Mouse (Mus musculus) retina, adult 2 months (tissue): ENCODE data around the gene Eral1.

Experiments used
- DNase-seq: peaks from one replicate; pipeline ENCODE4 v3.0.0-alpha.2; 2012; ENCODE audit warnings: low read depth, low spot score

The Eral1 gene

DNA sequence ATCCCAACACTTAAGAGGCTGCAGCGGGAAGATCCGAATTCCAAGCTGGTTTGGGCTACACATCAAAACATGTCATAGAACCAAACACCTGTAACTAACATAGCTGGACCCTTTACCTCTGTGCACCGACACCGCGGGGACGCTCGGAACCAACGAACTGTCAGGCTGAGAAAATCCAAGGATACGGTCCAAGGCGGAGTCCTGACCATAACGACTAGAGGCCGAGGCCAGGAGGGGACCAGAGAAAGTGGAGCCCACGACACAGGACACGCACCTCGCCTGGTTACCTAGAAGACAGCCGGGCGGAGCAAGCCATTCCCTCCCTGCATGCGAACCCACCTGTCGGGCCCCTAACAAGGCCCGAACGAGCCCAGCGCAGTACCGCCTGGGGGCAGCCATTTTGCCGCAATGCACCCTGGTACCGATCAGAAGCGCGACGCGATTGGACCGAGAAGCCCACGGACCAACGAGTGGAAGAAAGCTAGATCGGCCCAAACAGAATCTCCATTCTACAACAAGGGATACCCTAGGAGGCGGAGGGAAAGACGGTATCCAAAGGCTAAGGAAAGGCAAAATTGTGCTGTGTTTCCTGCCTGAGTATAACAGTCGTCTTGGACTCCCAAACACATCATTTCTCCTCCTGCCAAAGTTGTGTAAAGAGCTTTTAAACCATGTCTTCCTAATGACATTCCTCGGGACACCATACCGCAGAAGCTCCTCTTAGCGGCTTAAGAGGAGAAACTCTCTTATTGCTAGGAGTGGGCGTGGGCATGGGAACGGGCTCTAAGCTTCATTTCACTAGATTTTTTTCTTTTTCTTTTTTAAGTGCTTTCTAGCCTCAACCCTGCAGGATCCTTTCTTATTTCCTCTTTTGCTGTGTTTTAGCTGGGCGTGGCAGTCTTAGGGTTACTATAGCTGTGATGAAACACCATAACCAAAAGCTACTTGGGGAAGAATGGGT is at the start of gene Eral1:
Gene Eral1, minus strand, starts transcription at position 423 of the 961 bp plus-strand sequence.
- peak; percentile 76 for DNase-seq

DNA sequence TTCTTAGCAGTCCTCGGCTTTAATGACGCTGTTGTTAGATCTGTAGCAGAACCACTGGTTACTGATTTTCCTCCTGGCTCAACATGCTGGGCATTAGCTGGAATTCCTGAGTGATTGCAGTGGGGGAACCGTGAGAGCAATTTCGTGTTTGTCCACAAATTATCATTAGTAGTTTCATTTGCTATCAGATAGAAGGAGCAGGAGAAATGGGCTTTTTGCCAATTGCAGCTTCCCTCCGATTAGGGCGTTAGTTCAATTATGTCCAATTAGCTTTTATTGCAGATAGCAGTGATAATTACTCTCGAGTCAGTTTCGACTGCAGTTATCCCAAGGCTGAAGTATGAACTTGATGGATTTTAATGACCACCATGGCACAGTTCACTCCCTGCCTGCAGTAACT is 49.3 kb upstream of the Eral1 start:
- DNase-seq: no peak

DNA sequence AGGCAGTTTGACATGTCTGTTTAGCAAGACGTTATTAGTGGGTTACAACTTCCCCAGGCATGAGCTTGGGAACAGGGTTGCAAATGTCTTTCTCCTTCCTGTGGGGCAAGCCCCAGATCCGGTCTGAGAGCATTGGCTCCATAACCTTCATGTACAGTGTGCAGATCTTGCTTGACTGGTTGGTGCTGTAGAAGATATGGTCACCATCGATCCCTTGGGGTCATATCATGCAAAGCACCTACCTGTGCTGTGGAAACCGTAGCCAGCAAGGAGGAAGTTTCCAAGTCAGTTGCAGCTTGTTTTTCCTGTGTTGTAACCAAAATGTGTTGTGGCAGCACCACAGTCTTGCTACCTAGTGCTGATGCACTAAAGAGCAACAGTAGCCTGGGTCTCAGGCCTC is 46.6 kb upstream of the Eral1 start:
- no peak for DNase-seq

DNA sequence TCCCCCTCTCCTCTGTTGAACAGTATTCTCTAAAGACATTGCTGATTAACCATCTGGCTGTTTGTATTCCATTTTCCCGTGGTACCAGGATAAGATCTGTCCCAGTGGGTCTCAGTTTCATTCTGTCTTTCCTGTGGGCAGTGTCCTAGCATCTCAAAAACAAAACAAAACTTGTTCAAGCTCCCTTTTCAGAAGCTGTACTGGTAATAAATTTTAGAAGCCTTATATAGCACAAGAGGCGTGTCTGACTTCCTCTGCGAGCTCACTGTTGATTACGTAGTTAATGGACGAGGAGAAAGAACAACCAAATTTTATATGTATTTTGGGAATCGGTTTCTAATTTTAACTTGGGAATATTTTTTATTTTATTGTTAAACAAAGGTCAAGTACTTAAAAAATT is 45.5 kb upstream of the Eral1 start:
- DNase-seq: no peak

DNA sequence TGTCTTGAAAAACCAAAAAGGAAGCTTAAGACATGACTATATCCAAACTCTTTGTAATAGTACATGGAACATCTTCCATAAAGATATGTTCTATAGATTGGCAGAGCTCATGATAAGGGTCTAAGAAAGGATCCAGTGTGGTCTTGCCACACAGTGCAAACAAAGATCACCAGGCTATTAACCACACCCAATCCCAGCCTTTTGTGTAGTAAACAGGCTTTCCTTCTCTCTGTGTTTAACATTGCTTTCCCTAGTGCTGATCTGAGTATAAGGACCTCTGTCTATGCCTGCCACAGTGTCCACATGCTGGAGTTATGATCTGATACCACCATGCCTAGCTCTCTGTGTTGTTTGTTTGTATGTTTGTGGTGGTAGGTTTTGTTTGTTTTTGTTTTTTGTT is 43.6 kb upstream of the Eral1 start:
- no peak for DNase-seq

DNA sequence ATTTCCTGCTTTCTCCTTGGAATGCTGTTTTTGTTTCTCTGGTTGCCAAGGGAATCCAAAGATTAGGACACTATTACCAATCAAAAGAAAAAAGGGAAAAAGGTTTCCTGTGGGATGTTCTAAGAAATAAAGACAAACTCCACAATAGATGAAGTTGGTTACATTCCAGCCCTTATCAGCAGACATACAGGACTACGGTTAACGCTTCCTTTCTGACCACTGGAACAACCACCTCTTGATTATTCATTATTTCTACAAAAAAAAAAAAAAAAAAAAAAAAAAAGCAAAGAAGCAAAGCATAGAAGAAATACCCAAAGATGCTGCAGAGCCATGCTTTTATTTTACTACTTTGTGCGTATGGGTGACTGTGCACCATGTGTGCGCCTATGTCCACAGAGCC is 42.6 kb upstream of the Eral1 start:
- DNase-seq: no peak

DNA sequence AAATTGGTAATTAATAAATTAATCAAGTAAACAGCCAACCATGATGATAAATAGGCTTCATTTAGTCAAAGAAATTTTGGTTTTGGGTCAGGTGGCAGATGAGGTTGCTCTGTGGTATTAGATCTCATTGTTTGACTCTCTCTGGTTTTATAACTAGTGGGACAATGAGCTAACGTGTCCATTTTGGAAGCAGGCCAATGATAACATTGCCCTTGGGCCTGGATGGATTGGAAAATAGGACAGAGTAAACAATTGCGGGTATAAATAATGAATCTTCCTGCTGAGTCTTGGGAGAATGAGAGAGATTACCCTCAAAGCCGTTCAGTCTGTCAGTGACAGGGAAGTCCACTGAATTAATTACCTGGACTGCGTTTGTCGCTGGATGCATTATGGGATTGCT is 41.0 kb upstream of the Eral1 start:
- no peak for DNase-seq

DNA sequence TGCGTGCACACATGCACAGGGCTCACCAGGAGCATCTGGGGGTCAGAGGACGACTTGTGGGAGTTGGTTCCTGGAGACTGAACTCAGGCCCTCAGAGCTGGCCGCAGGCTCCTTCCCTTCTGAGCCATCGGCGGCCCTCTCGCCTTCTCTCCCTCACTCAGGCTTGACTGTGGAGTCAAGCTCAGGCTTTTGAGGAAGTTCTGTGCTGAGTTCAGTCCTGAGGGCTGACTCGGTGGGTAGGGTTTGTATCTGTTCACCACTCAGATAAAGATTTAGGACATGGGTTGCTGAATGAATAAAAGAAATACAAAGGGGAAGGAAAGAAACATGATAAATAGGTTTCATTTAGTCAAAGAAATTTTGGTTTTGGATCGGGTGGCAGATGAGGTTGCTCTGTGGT is 39.7 kb upstream of the Eral1 start:
- no peak for DNase-seq

DNA sequence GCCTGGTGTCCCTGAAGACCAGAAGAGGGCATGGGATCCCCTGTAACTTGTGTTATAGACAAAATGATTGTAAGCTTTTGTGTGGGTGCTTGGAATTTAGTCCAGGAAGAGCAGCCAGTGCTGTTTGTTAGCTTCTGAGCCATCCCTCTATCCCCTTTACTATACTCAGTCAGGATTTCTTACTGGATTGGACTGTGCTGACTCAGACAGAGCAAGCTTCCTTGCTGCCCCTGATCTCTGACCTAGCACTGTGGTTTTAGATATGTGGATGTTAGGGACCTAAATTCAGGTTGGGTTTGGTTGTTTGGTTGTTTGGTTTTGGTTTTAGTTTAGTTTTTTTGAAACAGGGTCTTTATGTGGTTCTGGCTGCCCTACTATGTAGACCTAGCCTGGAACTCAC is 38.3 kb upstream of the Eral1 start:
- no peak for DNase-seq

DNA sequence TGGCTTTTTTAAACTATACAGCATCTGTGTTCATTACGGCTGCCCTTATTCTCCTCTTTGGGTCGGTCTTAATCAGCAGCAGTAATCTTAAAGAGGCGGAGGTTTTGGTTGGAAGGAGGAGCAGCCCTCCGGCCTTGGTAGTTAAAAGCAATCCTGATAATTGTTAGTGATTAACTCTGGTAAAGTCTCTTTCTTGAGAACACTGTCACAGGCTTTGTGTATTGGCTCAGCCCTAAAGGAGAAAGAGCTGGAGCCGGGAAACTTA is 35.9 kb upstream of the Eral1 start:
- no peak for DNase-seq

DNA sequence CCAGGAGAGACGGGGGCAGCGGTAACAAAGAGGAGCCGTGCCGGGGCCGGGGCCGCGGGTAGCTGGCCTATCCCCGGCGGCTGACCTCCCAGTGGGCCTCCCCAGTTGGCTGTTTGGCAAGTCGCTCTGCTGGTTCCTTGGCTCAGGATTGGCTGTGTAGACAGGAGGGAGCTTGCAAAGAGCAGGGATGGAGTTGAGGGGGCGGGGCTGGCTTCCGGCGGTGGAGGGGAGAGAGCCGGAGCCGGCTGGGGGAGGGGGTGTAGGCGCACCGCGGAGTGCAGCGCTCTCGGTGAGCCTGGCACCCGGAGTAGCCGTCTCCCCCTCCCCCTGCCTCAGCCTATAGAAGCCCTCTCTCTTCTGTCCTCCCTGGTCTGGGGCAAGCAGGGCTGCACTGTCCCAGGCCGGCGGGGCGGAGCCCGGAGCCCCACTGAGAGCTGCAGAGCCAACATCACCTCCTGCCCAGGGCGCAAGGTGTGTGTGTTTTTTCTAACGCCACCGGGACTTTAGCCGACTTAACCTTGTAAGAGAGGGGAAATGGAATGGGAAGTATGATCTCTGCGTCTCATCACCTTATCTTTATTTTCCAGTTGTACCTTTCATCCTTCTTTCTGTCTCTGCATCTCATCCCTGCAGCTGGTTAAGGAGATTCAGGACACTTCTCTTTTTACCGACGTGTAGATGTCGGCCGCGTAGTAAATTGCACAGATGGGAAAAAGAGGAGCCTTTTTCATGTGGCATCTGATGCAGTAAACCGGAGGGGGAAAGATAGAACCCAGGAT is 35.4 kb upstream of the Eral1 start:
- DNase-seq: peak; percentile 88

DNA sequence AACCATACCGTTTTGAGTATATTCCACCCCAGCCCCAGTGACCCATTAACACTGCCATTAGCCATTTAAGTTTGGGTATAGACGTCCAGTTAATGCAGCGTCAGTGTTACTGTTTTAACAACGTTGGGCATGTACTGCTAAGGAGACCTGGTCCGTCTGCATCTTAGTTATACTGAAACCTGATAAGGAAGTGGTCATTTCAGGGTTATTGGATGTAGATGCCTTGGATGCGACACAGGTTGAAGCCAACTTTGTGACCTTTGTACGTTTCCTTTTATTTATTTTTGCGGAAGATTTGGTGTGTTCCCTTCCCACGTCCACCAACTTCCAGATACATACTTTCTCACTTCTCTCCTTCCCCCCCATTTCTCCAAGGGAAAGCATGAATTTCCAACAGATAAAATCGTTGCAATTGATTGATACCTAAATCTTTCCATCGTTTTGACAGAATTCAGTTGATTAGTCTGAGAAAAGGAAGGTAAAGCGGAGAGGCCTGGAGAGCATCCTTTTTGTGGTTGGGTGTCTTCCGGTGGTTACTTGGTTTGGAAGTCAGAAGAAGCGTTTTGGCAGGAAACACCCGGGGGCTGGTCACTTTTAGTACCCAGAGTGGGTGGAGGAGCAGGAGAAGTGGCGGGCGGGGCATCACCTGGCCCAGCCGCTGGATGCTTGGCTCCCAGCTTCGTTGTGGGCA is 34.6 kb upstream of the Eral1 start:
- DNase-seq: no peak

DNA sequence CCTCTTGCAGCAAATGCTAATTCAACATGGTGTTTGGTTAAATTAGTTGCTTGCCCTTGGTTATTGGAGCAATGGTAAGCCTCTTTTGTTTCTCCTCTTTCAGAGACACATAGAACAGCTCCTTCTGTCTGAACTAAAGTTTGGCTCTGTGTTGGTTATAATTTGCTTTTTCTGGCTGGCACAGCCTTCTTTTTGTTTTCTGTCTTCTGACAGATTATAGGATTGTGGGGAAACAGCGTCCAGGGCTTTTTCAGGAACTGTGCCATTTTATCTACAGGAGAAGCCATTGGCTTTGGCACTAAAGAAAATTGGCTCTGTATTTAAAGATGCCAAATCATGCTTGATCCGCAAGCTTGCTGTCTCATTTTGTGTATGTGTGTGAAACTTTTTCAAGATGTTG is 33.4 kb upstream of the Eral1 start:
- no peak for DNase-seq

DNA sequence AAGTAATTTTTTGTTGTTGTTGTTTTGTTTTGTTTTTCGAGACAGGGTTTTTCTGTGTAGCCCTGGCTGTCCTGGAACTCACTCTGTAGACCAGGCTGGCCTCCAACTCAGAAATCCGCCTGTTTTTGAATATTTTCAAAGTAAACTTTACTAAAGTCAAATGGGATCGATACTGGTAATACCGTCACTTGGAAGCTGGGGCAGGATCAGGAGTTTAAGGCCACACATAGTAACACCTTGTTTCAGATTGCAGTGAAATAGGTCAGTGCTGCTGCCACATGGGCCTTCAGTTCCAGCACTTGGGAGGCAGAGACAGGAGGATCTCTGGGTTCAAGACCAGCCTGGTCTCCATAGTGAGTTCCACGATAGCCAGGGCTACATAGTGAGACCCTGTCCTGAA is 24.3 kb upstream of the Eral1 start:
- no peak for DNase-seq

DNA sequence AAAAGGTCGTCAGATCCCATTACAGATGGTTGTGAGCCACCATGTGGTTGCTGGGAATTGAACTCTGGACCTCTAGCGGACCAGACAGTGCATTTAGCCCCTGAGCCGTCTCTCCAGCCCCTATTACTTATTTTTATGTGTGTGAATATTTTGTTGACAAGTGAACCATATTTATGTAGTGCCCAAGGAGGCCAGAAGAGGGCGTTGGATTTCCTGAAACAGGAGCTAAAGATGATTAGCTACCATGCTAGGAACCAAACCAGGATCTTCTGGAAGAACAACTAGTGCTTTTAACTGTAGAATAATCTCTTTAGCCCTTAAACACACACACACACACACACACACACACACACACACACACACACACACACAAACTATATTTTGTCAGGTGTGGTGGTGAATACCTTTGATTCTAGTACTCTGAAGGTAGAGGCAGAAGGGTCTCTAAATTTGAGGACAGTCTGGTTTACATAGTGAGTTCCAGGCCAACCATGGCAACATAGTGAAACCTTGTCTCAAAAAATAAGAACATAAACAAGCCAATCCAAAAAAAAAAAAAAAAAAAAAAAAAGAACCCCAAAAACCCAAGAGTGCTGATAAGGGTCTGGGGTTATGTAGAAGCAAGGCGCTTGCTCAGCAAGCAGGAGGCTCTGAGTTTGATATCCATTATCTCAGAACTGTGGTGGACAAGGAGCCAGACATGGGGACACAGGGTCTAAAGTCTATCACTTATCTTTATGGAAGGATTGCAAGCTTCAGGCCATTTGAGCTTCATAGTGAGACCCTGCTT is 23.0 kb upstream of the Eral1 start:
- DNase-seq: no peak

DNA sequence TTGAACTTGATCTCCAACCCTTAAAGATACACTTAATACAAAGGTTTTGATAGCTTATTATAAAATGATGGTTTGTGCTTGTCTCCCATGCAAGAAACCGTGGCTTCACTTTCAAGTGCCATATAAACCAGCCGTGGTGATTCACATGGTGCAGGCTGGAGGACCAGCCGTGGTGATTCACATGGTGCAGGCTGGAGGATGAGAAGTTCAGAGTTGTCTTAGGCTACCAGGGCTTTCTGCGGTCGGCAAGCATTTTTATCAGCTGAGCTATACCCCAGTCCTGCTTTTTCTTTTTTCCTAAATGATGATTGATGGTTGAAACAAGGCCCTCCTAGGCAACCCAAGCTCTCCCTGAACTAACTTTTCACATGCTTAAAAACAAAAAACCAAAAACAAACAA is 22.0 kb upstream of the Eral1 start:
- DNase-seq: no peak

DNA sequence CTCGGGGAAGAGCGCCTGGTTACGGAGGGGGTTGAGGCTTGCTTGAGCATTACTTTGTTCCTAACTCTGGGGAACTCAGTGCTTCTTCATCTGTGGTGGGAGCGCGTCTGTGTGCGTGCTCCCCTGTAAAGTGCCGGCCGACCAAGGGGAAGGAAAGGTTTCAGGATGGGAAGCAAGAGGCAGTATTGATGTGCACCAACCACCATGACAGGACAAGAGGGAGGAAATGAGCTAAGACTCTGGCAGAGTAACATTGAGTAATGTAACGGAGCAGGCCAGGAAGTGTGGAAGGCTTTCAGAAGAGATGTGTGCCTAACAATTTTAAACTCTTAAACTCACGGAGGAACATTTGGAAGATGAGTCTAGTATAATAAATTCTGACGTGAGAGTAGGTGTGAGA is 20.6 kb upstream of the Eral1 start:
- no peak for DNase-seq

DNA sequence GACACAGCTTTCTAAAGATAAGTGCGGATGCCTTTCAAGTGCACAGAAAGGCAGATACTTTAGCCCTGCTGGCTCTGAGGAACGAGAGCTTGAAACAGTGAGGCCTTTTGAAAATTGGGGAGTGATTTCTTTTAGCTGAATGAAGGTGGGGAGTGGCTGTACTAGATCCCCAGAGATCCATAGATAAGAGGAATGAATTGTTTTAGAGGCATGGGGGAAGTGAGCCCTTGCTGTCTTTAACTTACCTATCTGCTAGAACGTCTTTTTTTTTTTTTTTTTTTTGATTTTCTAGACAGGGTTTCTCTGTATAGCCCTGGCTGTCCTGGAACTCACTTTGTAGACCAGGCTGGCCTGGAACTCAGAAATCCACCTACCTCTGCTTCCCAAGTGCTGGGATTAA is 16.9 kb upstream of the Eral1 start:
- no peak for DNase-seq

DNA sequence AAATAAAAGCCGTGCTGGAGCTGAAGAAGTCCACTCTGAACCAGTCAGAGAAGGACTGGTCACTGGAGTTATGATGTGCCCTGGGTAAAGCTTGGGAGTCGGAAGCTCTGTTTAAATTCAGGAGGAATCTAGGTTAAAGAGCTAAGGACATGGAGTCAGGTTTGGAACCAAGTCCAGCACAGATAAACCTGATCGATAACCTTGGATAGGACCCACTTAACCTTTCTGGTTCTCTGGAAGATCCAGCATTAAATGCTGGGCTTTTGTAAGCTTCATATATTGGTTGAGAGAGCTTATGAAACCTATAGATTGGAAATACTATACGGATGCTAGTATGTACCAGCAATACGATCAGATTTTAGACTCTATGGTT is 14.9 kb upstream of the Eral1 start:
- no peak for DNase-seq

DNA sequence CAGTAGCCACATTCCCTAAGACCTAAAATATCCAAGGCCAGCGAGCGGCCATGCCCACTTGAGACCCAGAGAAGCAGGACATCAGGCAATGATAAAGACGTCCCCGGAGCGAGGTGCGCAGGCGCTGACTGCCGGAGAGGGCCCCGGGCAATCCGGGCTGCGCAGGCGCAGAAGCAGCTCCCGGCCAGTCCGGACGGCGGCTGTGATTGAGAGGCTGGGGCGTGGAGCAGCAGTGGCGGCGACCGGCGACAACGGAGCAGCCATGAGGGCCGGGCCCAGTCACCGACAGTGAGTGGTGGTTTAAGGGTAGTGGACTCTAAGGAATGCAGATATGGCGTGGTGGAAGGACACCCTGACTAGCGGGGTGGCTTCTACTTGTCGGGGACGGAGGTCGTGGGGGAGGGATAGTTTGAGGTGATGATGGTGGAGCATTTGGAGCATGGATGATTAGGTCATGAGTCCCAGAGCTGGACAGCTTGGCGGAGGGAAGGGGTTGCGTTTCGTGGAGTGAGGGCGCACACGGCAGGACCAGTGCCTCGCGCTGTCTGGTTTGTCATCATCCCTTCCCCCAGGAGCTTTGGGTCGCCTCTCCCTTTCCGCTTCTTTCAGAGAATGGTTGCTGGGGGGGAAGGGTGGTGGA is 14.4 kb upstream of the Eral1 start, which contains the start of gene Fam222b:
Gene Fam222b, plus strand, starts transcription at position 157 of the 640 bp plus-strand sequence.
- DNase-seq: peak; percentile 79

DNA sequence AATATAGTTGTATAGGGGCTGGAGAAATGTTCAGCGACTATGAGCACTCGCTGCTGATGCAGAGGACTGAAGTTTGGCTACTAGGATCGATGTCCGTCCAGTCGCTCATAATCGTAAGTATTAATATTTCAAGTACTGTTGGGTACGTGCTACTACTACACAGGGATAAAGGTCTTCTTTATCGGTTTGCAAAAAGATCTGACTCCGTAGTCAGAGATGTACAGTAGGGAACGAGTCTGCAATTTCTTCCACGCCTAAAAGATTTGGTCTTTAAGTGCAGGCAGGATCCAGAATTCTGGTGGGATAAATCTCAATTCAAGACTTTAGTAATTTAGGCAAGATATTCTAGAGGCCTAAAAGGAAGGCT is 13.9 kb upstream of the Eral1 start:
- DNase-seq: no peak
